Comparison of ENCODE assay signal across 14 mouse cellular contexts in the genomic region with DNA sequence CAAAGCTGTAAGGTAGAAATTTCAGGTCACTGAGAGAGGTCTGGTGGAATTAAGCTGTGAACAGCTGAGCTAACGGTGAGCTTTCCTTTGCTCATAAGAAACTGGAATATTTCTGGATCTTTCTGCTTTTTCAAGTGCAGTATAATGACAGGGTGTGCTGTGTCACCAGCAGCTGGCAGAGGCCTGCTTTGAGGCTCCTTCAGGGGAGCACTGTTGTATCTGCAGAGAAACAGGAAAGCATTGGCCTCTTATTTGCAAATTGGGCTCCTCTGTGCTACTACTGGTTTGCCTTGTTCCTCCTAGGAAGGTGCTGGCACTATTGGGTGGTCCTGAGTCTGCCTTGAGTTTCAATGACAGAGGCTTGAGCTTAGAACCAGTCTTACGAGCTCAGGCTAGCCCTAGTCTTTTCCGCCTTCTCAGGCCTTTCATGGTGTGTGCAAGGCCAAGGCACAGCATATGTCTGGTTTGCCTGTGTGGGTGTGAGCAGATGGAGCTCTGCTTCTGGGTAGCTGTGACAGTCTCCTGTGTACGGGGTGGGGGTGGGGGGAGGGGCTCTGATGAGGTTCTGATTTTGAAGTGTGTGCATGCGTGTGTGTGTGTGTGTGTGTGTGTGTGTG.
DNase-seq lines count a peak whose midpoint lies in the region; ATAC-seq lines count a peak whose summit lies in the region.
"Had no signal": no experiment of that assay in that cellular context is flagged by ENCODE, and none has a peak within 500 bp of the region (broad histone marks: within the 10 kb centered on the region; RNA-seq: fewer than 3 reads in every experiment).

No protein-coding gene starts in this region.

- H3K9me3 ChIP-seq in midbrain, embryonic 12.5 days: no peaks in the 10 kb centered on the region
- H3K9me3 ChIP-seq in midbrain, embryonic 15.5 days: no peaks in the 10 kb centered on the region
- no peaks in the 10 kb centered on the region for H3K9me3 ChIP-seq in intestine, embryonic 15.5 days
- H3K9me3 ChIP-seq: embryonic facial prominence, embryonic 10.5 days; heart, embryonic 13.5 days; limb, embryonic 15.5 days had no signal

- H3K4me3 ChIP-seq in midbrain, embryonic 12.5 days: no peak overlapping the region
- no peak overlapping the region for H3K4me3 ChIP-seq in midbrain, embryonic 15.5 days
- no peak overlapping the region for H3K4me3 ChIP-seq in intestine, embryonic 15.5 days (replicated peaks)
- H3K4me3 ChIP-seq: embryonic facial prominence, embryonic 10.5 days; heart, embryonic 13.5 days; limb, embryonic 15.5 days had no signal

- peaks cover 4% of the 10 kb centered on the region for H3K36me3 ChIP-seq in midbrain, embryonic 12.5 days
- H3K36me3 ChIP-seq in midbrain, embryonic 15.5 days (replicated peaks): 0 out of 2 replicates have a peak, but pooled peaks cover 4% of the 10 kb centered on the region
- H3K36me3 ChIP-seq in intestine, embryonic 15.5 days: 0 out of 2 replicates have a peak, but pooled peaks cover 4% of the 10 kb centered on the region

- WGBS in midbrain, embryonic 12.5 days: 84% methylated on average over 5 of the region's 5 CpGs
- 86% methylated on average over 5 of the region's 5 CpGs for WGBS in midbrain, embryonic 15.5 days
- 82% methylated on average over 5 of the region's 5 CpGs for WGBS in intestine, embryonic 15.5 days

- DNase-seq in cerebellum, postnatal 4 days (ENCODE audit: low spot score in 2 of 2): no peak
- peak; percentile 20 for DNase-seq in naive thymus-derived CD4-positive, alpha-beta T cell, adult 2 months (ENCODE audit: low read depth)
- peak; percentile 43 for DNase-seq in thymus, postnatal 4 days
- no peak for DNase-seq in adrenal gland, adult 18-20 months (ENCODE audit: low spot score in 2 of 2)
- DNase-seq: kidney, postnatal 10 days had no signal

- H3K27me3 ChIP-seq in midbrain, embryonic 12.5 days: no peaks in the 10 kb centered on the region
- no peaks in the 10 kb centered on the region for H3K27me3 ChIP-seq in midbrain, embryonic 15.5 days (replicated peaks)
- no peaks in the 10 kb centered on the region for H3K27me3 ChIP-seq in intestine, embryonic 15.5 days (replicated peaks)
- H3K27me3 ChIP-seq: heart, embryonic 13.5 days; limb, embryonic 15.5 days had no signal

- H3K4me1 ChIP-seq in midbrain, embryonic 12.5 days: no peaks in the 10 kb centered on the region
- no peaks in the 10 kb centered on the region for H3K4me1 ChIP-seq in midbrain, embryonic 15.5 days
- H3K4me1 ChIP-seq in intestine, embryonic 15.5 days (replicated peaks): no peaks in the 10 kb centered on the region
- H3K4me1 ChIP-seq: embryonic facial prominence, embryonic 10.5 days; heart, embryonic 13.5 days; limb, embryonic 15.5 days had no signal

- H3K9ac ChIP-seq in midbrain, embryonic 12.5 days (replicated peaks): no peak overlapping the region
- H3K9ac ChIP-seq in midbrain, embryonic 15.5 days: no peak overlapping the region
- H3K9ac ChIP-seq in intestine, embryonic 15.5 days: no peak overlapping the region
- H3K9ac ChIP-seq: heart, embryonic 13.5 days; limb, embryonic 15.5 days had no signal

- peak; percentile 85; the same call in 1 of the 2 replicates for ATAC-seq in cerebellum, adult (ENCODE audit: insufficient number of reproducible peaks, low FRiP score, low TSS enrichment)
- no peak for ATAC-seq in midbrain, embryonic 12.5 days (ENCODE audit: low FRiP score, low read depth)
- ATAC-seq in midbrain, embryonic 15.5 days (replicated peaks): no peak
- ATAC-seq in intestine, embryonic 15.5 days: no peak
- ATAC-seq: hindbrain, postnatal 0 days; lung, postnatal 0 days had no signal

- H3K4me2 ChIP-seq in midbrain, embryonic 12.5 days (replicated peaks): no peak overlapping the region
- no peak overlapping the region for H3K4me2 ChIP-seq in midbrain, embryonic 15.5 days
- no peak overlapping the region for H3K4me2 ChIP-seq in intestine, embryonic 15.5 days (replicated peaks)
- H3K4me2 ChIP-seq: heart, embryonic 13.5 days; limb, embryonic 15.5 days had no signal

- H3K27ac ChIP-seq in midbrain, embryonic 12.5 days (replicated peaks): peak overlapping the region; percentile 10; the same call in 1 of the 2 replicates
- H3K27ac ChIP-seq in midbrain, embryonic 15.5 days: no peak overlapping the region
- H3K27ac ChIP-seq in intestine, embryonic 15.5 days: no peak overlapping the region
- H3K27ac ChIP-seq: embryonic facial prominence, embryonic 10.5 days; heart, embryonic 13.5 days; hindbrain, postnatal 0 days; limb, embryonic 15.5 days had no signal

Comparison
In these comparisons a context has a peak if more than half of its experiments do, and no peak if none do; other contexts are left out.
1. DNase-seq: peak in naive thymus-derived CD4-positive, alpha-beta T cell, adult 2 months (single experiment) and thymus, postnatal 4 days (single experiment); none in cerebellum, postnatal 4 days (0 of 2) and adrenal gland, adult 18-20 months (0 of 2).